In the genomic region with DNA sequence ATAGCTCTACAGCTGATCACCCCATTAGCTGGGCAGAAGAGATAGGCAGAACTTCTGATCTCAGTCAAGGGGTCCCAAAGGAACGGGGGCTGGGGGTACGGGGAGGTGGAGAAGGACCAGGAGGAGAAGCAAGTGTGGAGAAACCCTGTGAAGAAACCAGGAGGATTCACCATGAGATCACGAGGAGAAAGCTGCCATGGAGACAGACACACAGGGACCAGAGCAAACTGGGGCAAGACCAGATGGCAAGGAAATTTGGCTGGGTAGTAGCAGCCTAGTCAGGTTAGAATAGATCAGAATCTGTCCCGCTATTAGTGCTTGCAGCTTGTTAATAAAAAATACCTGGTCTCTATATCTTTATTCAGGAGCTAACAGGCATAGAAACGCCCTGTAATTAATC, we compare ENCODE assay signal across 27 mouse cellular contexts. TPM values are rescaled to one million over a fixed set of nuclear protein-coding genes. Genes with fewer than 3 reads are reported as not detected.
A peak's percentile ranks its signal among the peaks of the same experiment; 100 is the strongest.
DNase-seq lines count a peak whose midpoint lies in the region; ATAC-seq and TF ChIP-seq lines count a peak whose summit lies in the region.
"Had no signal": no experiment of that assay in that cellular context is flagged by ENCODE, and none has a peak within 500 bp of the region (broad histone marks: within the 10 kb centered on the region; RNA-seq: fewer than 3 reads in every experiment).

No protein-coding gene starts in this region.

- no peak overlapping the region for H3K9ac ChIP-seq in forebrain, embryonic 16.5 days (replicated peaks; ENCODE audit: low read depth, low read length)
- H3K9ac ChIP-seq: embryonic facial prominence, embryonic 12.5 days; forebrain, embryonic 15.5 days; hindbrain, embryonic 12.5 days; intestine, embryonic 15.5 days; liver, embryonic 12.5 days; liver, postnatal 0 days; neural tube, embryonic 13.5 days had no signal

- peaks cover 12% of the 10 kb centered on the region; the same call in 1 of the 2 replicates for H3K4me1 ChIP-seq in cerebellum, adult 2 months (ENCODE audit: control insufficient read depth, insufficient read depth, low read length)
- H3K4me1 ChIP-seq in forebrain, embryonic 16.5 days (replicated peaks; ENCODE audit: control insufficient read depth, insufficient read depth, low read length) = no peaks in the 10 kb centered on the region
- H3K4me1 ChIP-seq: forebrain, embryonic 15.5 days; hindbrain, embryonic 12.5 days; intestine, embryonic 15.5 days had no signal

- peak overlapping the region; percentile 77 for H3K27ac ChIP-seq in cerebellum, adult 2 months (ENCODE audit: insufficient read depth, low read length)
- no peak overlapping the region for H3K27ac ChIP-seq in forebrain, embryonic 16.5 days (ENCODE audit: low read length)
- H3K27ac ChIP-seq: embryonic facial prominence, embryonic 12.5 days; forebrain, embryonic 15.5 days; hindbrain, embryonic 12.5 days; hindbrain, postnatal 0 days; intestine, embryonic 15.5 days; kidney, postnatal 0 days; liver, embryonic 12.5 days; neural tube, embryonic 13.5 days had no signal

- TF ChIP-seq POLR2A in cerebellum, adult 2 months (IDR thresholded peaks at IDR 0.05; ENCODE audit: borderline replicate concordance, insufficient read depth, low read length) = no peak

- peak; percentile 25 for DNase-seq in layer of hippocampus, adult 9-11 months
- no peak for DNase-seq in layer of hippocampus, adult 11-12 months (ENCODE audit: low spot score)
- peak; percentile 70 to 88 for DNase-seq in cerebellum, adult 2 months
- peak; percentile 42 to 70 for DNase-seq in cerebellum, postnatal 14 days
- no peak for DNase-seq in right cerebral cortex, postnatal 14 days
- DNase-seq: adrenal gland, postnatal 36 days; B cell, adult 2 months; embryo, embryonic 11 days; heart, postnatal 14 days; kidney, adult 2 months; kidney, postnatal 4 days; layer of hippocampus, postnatal 36 days; left cerebral cortex, postnatal 4 days; liver, postnatal 0 days; lung, postnatal 36 days had no signal

- TF ChIP-seq CTCF in cerebellum, adult 2 months (IDR thresholded peaks at IDR 0.05; ENCODE audit: borderline replicate concordance, insufficient read depth, low read depth, low read length) = no peak

- H3K9me3 ChIP-seq in forebrain, embryonic 16.5 days (ENCODE audit: control insufficient read depth, low read length) = no peaks in the 10 kb centered on the region
- H3K9me3 ChIP-seq: embryonic facial prominence, embryonic 12.5 days; forebrain, embryonic 15.5 days; hindbrain, embryonic 12.5 days; intestine, embryonic 15.5 days; liver, embryonic 12.5 days; neural tube, embryonic 13.5 days had no signal

- H3K4me3 ChIP-seq in cerebellum, adult 2 months (replicated peaks; ENCODE audit: insufficient read depth, low read depth, low read length) = peak overlapping the region; percentile 25
- H3K4me3 ChIP-seq in forebrain, embryonic 16.5 days (replicated peaks; ENCODE audit: low read length) = no peak overlapping the region
- H3K4me3 ChIP-seq: embryonic facial prominence, embryonic 12.5 days; forebrain, embryonic 15.5 days; hindbrain, embryonic 12.5 days; intestine, embryonic 15.5 days; liver, embryonic 12.5 days; myocyte; neural tube, embryonic 13.5 days had no signal

- no peak for ATAC-seq in forebrain, embryonic 16.5 days
- ATAC-seq: forebrain, embryonic 15.5 days; hindbrain, postnatal 0 days; intestine, embryonic 15.5 days; liver, embryonic 12.5 days; liver, postnatal 0 days; midbrain, embryonic 16.5 days had no signal

- H3K36me3 ChIP-seq in forebrain, embryonic 16.5 days (ENCODE audit: control insufficient read depth, insufficient read depth) = no peaks in the 10 kb centered on the region
- H3K36me3 ChIP-seq: intestine, embryonic 15.5 days; liver, embryonic 12.5 days; neural tube, embryonic 13.5 days had no signal

- no peaks in the 10 kb centered on the region for H3K27me3 ChIP-seq in cerebellum, adult 2 months (ENCODE audit: control insufficient read depth, insufficient read depth, low read length)
- H3K27me3 ChIP-seq in forebrain, embryonic 16.5 days (replicated peaks; ENCODE audit: control insufficient read depth, insufficient read depth, low read length) = no peaks in the 10 kb centered on the region
- H3K27me3 ChIP-seq: embryonic facial prominence, embryonic 12.5 days; forebrain, embryonic 15.5 days; hindbrain, embryonic 12.5 days; intestine, embryonic 15.5 days; liver, embryonic 12.5 days; neural tube, embryonic 13.5 days had no signal

- 12% methylated on average over 5 of the region's 5 CpGs for WGBS in cerebellum, adult 2 months
- WGBS in forebrain, embryonic 16.5 days = 82% methylated on average over 5 of the region's 5 CpGs

- H3K4me2 ChIP-seq in forebrain, embryonic 16.5 days (ENCODE audit: low read length) = no peak overlapping the region
- H3K4me2 ChIP-seq: embryonic facial prominence, embryonic 12.5 days; forebrain, embryonic 15.5 days; hindbrain, embryonic 12.5 days; intestine, embryonic 15.5 days; liver, embryonic 12.5 days; midbrain, embryonic 11.5 days; neural tube, embryonic 13.5 days had no signal

RNA-seq across cellular contexts. Expression of gene Erc1, which starts 18.0 kb away (rescaled TPM):
- 44.3 and 50.1 TPM in 2 replicates for polyA plus RNA-seq in cerebellum, adult 2 months (2012; rRNA removed)
- 41.8 and 43.2 TPM in 2 replicates for polyA plus RNA-seq in forebrain, embryonic 16.5 days (2015; fragmentation: Nextera tagmentation; extraction: Ambion mirVana)

Comparison
In these comparisons a context has a peak if more than half of its experiments do, and no peak if none do; other contexts are left out.
1. DNase-seq: peak in layer of hippocampus, adult 9-11 months (single experiment), cerebellum, adult 2 months (2 of 2) and cerebellum, postnatal 14 days (2 of 2); none in layer of hippocampus, adult 11-12 months (single experiment) and right cerebral cortex, postnatal 14 days (single experiment).